Mouse (Mus musculus) heart, embryonic 16.5 days (tissue): ENCODE results near the gene Capn15. TPM values are rescaled to one million over a fixed set of nuclear protein-coding genes. Genes with fewer than 3 reads are reported as not detected.

Experiments
- ATAC-seq: fragments of 200-750 bp; cut with Nextera tagmentation; replicated peaks from 2 replicates; pipeline ENCODE4 v1.8.0; 2017; ENCODE audit warnings: moderate number of reproducible peaks; ENCODE audit not compliant: insufficient read depth, low FRiP score; ENCODE audit errors: extremely low read depth
- H3K27ac ChIP-seq: fragments of 300-500 bp; sonication (generic); 2 replicates; pipeline ENCODE4 v1.5.1; 2014; ENCODE audit warnings: mild to moderate bottlenecking, low read length, control low read depth, moderate library complexity
- H3K27me3 ChIP-seq: fragments of 300-500 bp; sonication (generic); 2 replicates; pipeline ENCODE4 v1.6.1; 2014; ENCODE audit warnings: low read length, mixed read lengths; ENCODE audit not compliant: control insufficient read depth, insufficient read depth
- H3K36me3 ChIP-seq: fragments of 300-500 bp; sonication (generic); 2 replicates; pipeline ENCODE4 v1.6.1; 2014; ENCODE audit not compliant: control insufficient read depth, insufficient read depth
- H3K4me1 ChIP-seq: fragments of 300-500 bp; sonication (generic); 2 replicates; pipeline ENCODE4 v1.6.1; 2014; ENCODE audit warnings: low read length, mixed read lengths; ENCODE audit not compliant: control insufficient read depth, insufficient read depth
- H3K4me2 ChIP-seq: fragments of 300-500 bp; sonication (generic); 2 replicates; pipeline ENCODE4 v1.6.1; 2014; ENCODE audit warnings: low read depth, mild to moderate bottlenecking, control low read depth, low read length
- H3K4me3 ChIP-seq: fragments of 300-500 bp; sonication (generic); 2 replicates; pipeline ENCODE4 v1.5.1; 2014; ENCODE audit warnings: mild to moderate bottlenecking, control low read depth, low read length
- H3K9ac ChIP-seq: fragments of 300-500 bp; sonication (generic); 2 replicates; pipeline ENCODE4 v1.6.1; 2014; ENCODE audit warnings: low read length, control low read depth
- H3K9me3 ChIP-seq: fragments of 300-500 bp; sonication (generic); replicated peaks from 2 replicates; pipeline ENCODE4 v1.6.1; 2016; ENCODE audit warnings: low read length; ENCODE audit not compliant: control insufficient read depth
- WGBS: fragments of 180-500 bp; shearing (Covaris S2); extraction: QIAGEN DNeasy Blood & Tissue Kit; methylation state at CpG from one replicate; pipeline ENCODE4 v1.1.7; 2014; 5-methylcytosine and 5-hydroxymethylcytosine counted together
- polyA plus RNA-seq: library from polyadenylated mRNA; unstranded; fragments of >200 nt; fragmentation: Nextera tagmentation; extraction: Ambion mirVana; gene quantifications from 2 replicates; pipeline ENCODE4 v1.2.1, GENCODE M21; 2015

Gene Capn15
- polyA plus RNA-seq, result 12.0 and 14.5 TPM in 2 replicates

- H3K27ac ChIP-seq, result peak within 1 kb of the TSS; percentile 91
- WGBS, result under 1% methylated on average over 91 of the region's 91 CpGs
- H3K9ac ChIP-seq, result peak within 1 kb of the TSS; percentile 96
- ATAC-seq, result peak; percentile 99
- peak within 1 kb of the TSS; percentile 83 for H3K4me2 ChIP-seq
- H3K4me3 ChIP-seq, result peak within 1 kb of the TSS; percentile 93
- H3K4me1 ChIP-seq, result peaks cover 15% of the 10 kb centered on the region
- H3K27me3 ChIP-seq, result no peaks in the 10 kb centered on the region
- no peaks in the 10 kb centered on the region for H3K9me3 ChIP-seq
- peaks cover 5% of the 10 kb centered on the region; the same call in 1 of the 2 replicates for H3K36me3 ChIP-seq
These were observed at the start of gene Capn15 for GRCm38 (mm10) chr17:25985306-25986294. Gene Capn15 (minus strand): TSS chr17:25985796.

GRCm38 (mm10) chr17:26032037-26032436, 46.4 kb upstream of the Capn15 start:
- H3K4me3 ChIP-seq, result no peak overlapping the region
- H3K9ac ChIP-seq, result no peak overlapping the region
- WGBS, result 61% methylated on average over 6 of the region's 6 CpGs
- H3K4me2 ChIP-seq, result no peak overlapping the region
- no peaks in the 10 kb centered on the region for H3K4me1 ChIP-seq
- H3K27me3 ChIP-seq, result no peaks in the 10 kb centered on the region
- H3K9me3 ChIP-seq, result no peaks in the 10 kb centered on the region
- ATAC-seq, result no peak
- H3K27ac ChIP-seq, result no peak overlapping the region
- no peaks in the 10 kb centered on the region for H3K36me3 ChIP-seq

DNA sequence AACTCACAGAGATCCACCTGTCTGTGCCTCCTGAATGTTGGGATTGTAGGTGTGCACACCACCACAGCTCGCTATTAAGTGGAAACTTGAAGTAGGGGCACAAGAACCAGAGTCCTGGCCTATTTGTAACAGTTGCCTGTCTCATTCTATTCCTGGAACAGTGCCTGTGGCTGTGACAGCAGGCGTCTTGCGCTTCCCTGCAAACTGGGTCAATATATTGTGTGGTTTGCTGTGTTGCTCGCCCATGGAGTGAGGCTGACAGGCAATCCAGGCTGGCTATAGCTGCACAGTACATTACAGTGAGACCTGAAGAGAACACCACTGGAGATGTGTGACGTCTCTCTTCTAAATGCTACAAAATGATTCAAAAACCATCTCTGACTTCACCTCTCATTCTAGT, 46.0 kb upstream of the Capn15 start:
- Histone ChIP-seq H3K36me3 (no peaks in the 10 kb centered on the region), H3K4me1 (no peaks in the 10 kb centered on the region), H3K27me3 (no peaks in the 10 kb centered on the region), H3K4me3 (no peak overlapping the region), H3K9ac (no peak overlapping the region), H3K9me3 (no peaks in the 10 kb centered on the region), H3K27ac (no peak overlapping the region), H3K4me2 (no peak overlapping the region)
- 77% methylated on average over 5 of the region's 5 CpGs for WGBS
- no peak for ATAC-seq

DNA sequence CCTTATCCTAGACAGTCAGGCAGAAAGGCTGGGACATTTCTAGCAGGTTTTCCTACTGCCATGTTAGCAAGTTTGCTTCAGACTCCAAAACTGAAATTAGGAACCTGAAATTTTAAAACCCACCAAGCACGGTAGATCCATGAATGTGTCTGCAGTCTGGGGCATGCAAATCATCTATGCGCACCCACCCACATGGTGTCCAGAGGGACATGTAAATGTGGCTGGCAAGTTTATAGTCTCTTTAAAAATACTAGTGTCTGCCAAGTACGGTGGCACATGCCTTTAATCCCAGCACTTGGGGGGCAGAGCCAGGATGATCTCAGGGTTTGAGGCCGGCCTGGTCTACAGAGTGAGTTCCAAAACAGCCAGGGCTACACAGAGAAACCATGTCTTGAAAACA, 42.7 kb upstream of the Capn15 start:
- Histone ChIP-seq H3K9me3 (no peaks in the 10 kb centered on the region), H3K36me3 (no peaks in the 10 kb centered on the region), H3K4me1 (no peaks in the 10 kb centered on the region), H3K27me3 (no peaks in the 10 kb centered on the region), H3K4me3 (no peak overlapping the region), H3K4me2 (no peak overlapping the region), H3K27ac (no peak overlapping the region), H3K9ac (no peak overlapping the region)
- WGBS, result 79% methylated on average over 4 of the region's 4 CpGs
- ATAC-seq, result no peak

GRCm38 (mm10) chr17:26024674-26025073, 39.1 kb upstream of the Capn15 start:
- H3K9ac ChIP-seq, result no peak overlapping the region
- H3K27ac ChIP-seq, result no peak overlapping the region
- H3K4me2 ChIP-seq, result no peak overlapping the region
- H3K4me3 ChIP-seq, result no peak overlapping the region
- no peak for ATAC-seq
- WGBS, result 94% methylated on average over 9 of the region's 9 CpGs
- H3K36me3 ChIP-seq, result no peaks in the 10 kb centered on the region
- no peaks in the 10 kb centered on the region for H3K27me3 ChIP-seq
- H3K4me1 ChIP-seq, result peaks cover 4% of the 10 kb centered on the region; the same call in 1 of the 2 replicates
- H3K9me3 ChIP-seq, result no peaks in the 10 kb centered on the region

GRCm38 (mm10) chr17:26023966-26024365, 38.4 kb upstream of the Capn15 start:
- no peak overlapping the region for H3K9ac ChIP-seq
- H3K4me1 ChIP-seq, result peaks cover 4% of the 10 kb centered on the region; the same call in 1 of the 2 replicates
- no peaks in the 10 kb centered on the region for H3K36me3 ChIP-seq
- no peaks in the 10 kb centered on the region for H3K27me3 ChIP-seq
- 92% methylated on average over 8 of the region's 8 CpGs for WGBS
- no peak overlapping the region for H3K4me2 ChIP-seq
- no peak overlapping the region for H3K27ac ChIP-seq
- no peaks in the 10 kb centered on the region for H3K9me3 ChIP-seq
- H3K4me3 ChIP-seq, result no peak overlapping the region
- ATAC-seq, result no peak

DNA sequence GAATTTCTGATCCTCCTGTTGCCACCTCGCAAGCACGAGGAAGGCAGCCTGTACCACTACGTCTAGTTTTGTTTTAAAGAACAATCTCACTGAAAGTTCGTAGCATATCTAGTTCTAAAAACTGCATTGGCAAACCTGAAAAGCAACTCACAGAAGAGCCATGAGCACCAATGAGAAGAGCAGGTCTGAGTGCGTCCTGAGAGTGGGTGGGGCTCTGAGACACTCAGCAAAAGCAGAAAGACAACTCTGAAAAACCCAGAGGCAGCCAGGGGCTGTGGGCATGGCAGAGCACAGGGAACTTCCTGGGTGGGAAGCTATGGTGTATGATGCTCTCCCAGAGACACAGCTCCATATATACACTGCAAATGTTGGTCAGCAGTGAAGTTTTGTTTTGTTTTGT, 37.6 kb upstream of the Capn15 start:
- no peak overlapping the region for H3K4me2 ChIP-seq
- ATAC-seq, result no peak
- no peaks in the 10 kb centered on the region for H3K36me3 ChIP-seq
- peaks cover 10% of the 10 kb centered on the region for H3K4me1 ChIP-seq
- no peak overlapping the region for H3K4me3 ChIP-seq
- H3K9me3 ChIP-seq, result no peaks in the 10 kb centered on the region
- H3K27me3 ChIP-seq, result no peaks in the 10 kb centered on the region
- H3K27ac ChIP-seq, result no peak overlapping the region
- 89% methylated on average over 5 of the region's 5 CpGs for WGBS
- H3K9ac ChIP-seq, result no peak overlapping the region

DNA sequence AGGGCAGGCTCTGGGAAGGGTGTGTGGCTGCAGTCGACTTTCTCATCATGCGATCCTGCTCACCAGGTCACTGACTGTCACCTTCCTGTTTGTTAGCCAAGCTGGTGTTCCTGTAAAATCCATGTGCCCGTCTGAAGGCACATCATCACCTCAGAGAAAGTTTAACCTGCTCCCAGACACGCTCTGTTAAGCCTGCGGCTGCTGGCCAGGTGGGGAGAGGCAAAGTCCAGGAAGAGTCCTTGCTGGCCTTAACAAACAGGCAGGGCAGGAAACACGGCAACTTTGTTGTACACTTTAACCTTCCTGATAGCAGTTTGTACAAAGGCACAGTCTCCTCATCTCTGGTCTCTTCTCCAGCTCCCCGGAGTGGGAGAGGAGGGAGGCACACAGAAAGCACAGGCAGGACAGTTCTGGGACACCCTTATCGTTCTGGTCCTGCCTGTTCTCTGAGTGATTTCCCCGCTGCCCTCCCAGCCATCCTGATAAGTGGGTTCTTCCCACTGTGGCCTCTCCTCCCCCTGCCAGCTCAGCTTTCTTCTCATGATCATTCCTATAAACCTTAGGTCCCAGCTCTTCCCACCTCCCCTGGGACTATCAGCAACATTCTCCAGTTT, 36.2 kb upstream of the Capn15 start:
- no peak; the same call in 1 of the 2 replicates for ATAC-seq
- 38% methylated on average over 9 of the region's 9 CpGs for WGBS
- no peaks in the 10 kb centered on the region for H3K36me3 ChIP-seq
- H3K4me3 ChIP-seq, result no peak overlapping the region
- no peak overlapping the region for H3K4me2 ChIP-seq
- no peak overlapping the region for H3K27ac ChIP-seq
- no peaks in the 10 kb centered on the region for H3K27me3 ChIP-seq
- no peak overlapping the region for H3K9ac ChIP-seq
- peaks cover 13% of the 10 kb centered on the region for H3K4me1 ChIP-seq
- H3K9me3 ChIP-seq, result no peaks in the 10 kb centered on the region

GRCm38 (mm10) chr17:26020848-26021347, 35.3 kb upstream of the Capn15 start:
- Histone ChIP-seq H3K27ac (no peak overlapping the region), H3K9ac (no peak overlapping the region), H3K4me2 (no peak overlapping the region), H3K4me3 (no peak overlapping the region), H3K27me3 (no peaks in the 10 kb centered on the region), H3K36me3 (no peaks in the 10 kb centered on the region), H3K4me1 (peaks cover 13% of the 10 kb centered on the region), H3K9me3 (no peaks in the 10 kb centered on the region)
- WGBS, result 64% methylated on average over 7 of the region's 7 CpGs
- ATAC-seq, result no peak
